Mouse (Mus musculus): ENCODE results near the gene Emilin3.

The Emilin3 gene

GRCm38 (mm10) chr2:160915821-160916610 lies 3.9 kb upstream of the Emilin3 start:
- DNase-seq, result no peak

GRCm38 (mm10) chr2:160914656-160915055 lies 2.5 kb upstream of the Emilin3 start:
- no peak for DNase-seq

- DNase-seq, result peak in 1 of 2 experiments; percentile 10
These were observed 448 bp downstream of the Emilin3 start for GRCm38 (mm10) chr2:160911558-160912201.

GRCm38 (mm10) chr2:160910633-160911032 lies 1.5 kb downstream of the Emilin3 start:
- no peak for DNase-seq

- DNase-seq, result no peak
These were observed 3.5 kb downstream of the Emilin3 start for GRCm38 (mm10) chr2:160908607-160909006.

- DNase-seq, result no peak
These were observed 6.0 kb downstream of the Emilin3 start for GRCm38 (mm10) chr2:160906101-160906500.

GRCm38 (mm10) chr2:160905301-160905700 lies 6.8 kb downstream of the Emilin3 start:
- no peak for DNase-seq

GRCm38 (mm10) chr2:160901656-160902412 lies 10.3 kb downstream of the Emilin3 start:
- DNase-seq, result no peak

- DNase-seq, result no peak
These were observed 20.4 kb downstream of the Emilin3 start for GRCm38 (mm10) chr2:160891697-160892096.

- DNase-seq, result no peak
These were observed 21.1 kb downstream of the Emilin3 start for GRCm38 (mm10) chr2:160891045-160891444.

GRCm38 (mm10) chr2:160887859-160888258 lies 24.3 kb downstream of the Emilin3 start:
- peak; percentile 89 to 91 for DNase-seq

- peak; percentile 90 to 93 for DNase-seq
These were observed 24.8 kb downstream of the Emilin3 start for GRCm38 (mm10) chr2:160887284-160887683.

- DNase-seq, result no peak
These were observed 25.9 kb downstream of the Emilin3 start for GRCm38 (mm10) chr2:160886221-160886620.

- DNase-seq, result peak; percentile 69 to 82
These were observed 27.3 kb downstream of the Emilin3 start for GRCm38 (mm10) chr2:160884830-160885229.

GRCm38 (mm10) chr2:160883912-160884311 lies 28.2 kb downstream of the Emilin3 start:
- peak; percentile 62 to 71 for DNase-seq

- peak in 1 of 2 experiments; percentile 23 for DNase-seq
These were observed 29.7 kb downstream of the Emilin3 start for GRCm38 (mm10) chr2:160882436-160882835.

- no peak for DNase-seq
These were observed 30.5 kb downstream of the Emilin3 start for GRCm38 (mm10) chr2:160881462-160882101.

GRCm38 (mm10) chr2:160880453-160881195 lies 31.5 kb downstream of the Emilin3 start, which contains the start of gene Lpin3:
Lpin3 (plus strand) TSS chr2:160880670.
- DNase-seq, result peak; percentile 59 to 72

GRCm38 (mm10) chr2:160876115-160876514 lies 36.0 kb downstream of the Emilin3 start:
- peak in 1 of 2 experiments; percentile 30 for DNase-seq

GRCm38 (mm10) chr2:160874231-160874877 lies 37.8 kb downstream of the Emilin3 start:
- peak; percentile 40 to 72 for DNase-seq

GRCm38 (mm10) chr2:160872890-160873382 lies 39.2 kb downstream of the Emilin3 start, which contains the start of gene Zhx3:
Zhx3 (minus strand) TSS chr2:160872998.
- DNase-seq, result peak; percentile 95 to 96

Data from kidney, postnatal 36 days (tissue).